Mouse (Mus musculus) lung, postnatal 0 days (tissue): ENCODE measurements around the gene Dlg2. TPM values are rescaled to one million over a fixed set of nuclear protein-coding genes. Genes with fewer than 3 reads are reported as not detected.

Experiments used
- ATAC-seq: fragments of 200-750 bp; cut with Nextera tagmentation; 2 replicates; pipeline ENCODE4 v1.8.0; 2017; ENCODE audit warnings: moderate library complexity
- DNase-seq: peaks from one replicate; pipeline ENCODE4 v3.0.0-alpha.2; 2016; ENCODE audit warnings: low spot score
- H3K27ac ChIP-seq: fragments of 300-500 bp; sonication (generic); 2 replicates; pipeline ENCODE4 v1.5.1; 2014; ENCODE audit warnings: antibody characterized with exemption, mild to moderate bottlenecking, low read length, mixed read lengths
- H3K27me3 ChIP-seq: fragments of 300-500 bp; sonication (generic); replicated peaks from 2 replicates; pipeline ENCODE4 v1.6.1; 2014; ENCODE audit warnings: low read length, mixed read lengths; ENCODE audit not compliant: insufficient read depth
- H3K36me3 ChIP-seq: fragments of 300-500 bp; sonication (generic); 2 replicates; pipeline ENCODE4 v1.6.1; 2014; ENCODE audit warnings: low read length, mixed read lengths; ENCODE audit not compliant: insufficient read depth
- H3K4me1 ChIP-seq: fragments of 300-500 bp; sonication (generic); 2 replicates; pipeline ENCODE4 v1.6.1; 2014; ENCODE audit warnings: antibody characterized with exemption, low read depth, low read length, mixed read lengths; ENCODE audit not compliant: insufficient read depth
- H3K4me2 ChIP-seq: fragments of 300-500 bp; sonication (generic); replicated peaks from 2 replicates; pipeline ENCODE4 v1.6.1; 2014; ENCODE audit warnings: low read depth, mild to moderate bottlenecking, low read length, moderate library complexity, mixed read lengths
- H3K4me3 ChIP-seq: fragments of 300-500 bp; sonication (generic); 2 replicates; pipeline ENCODE4 v1.5.1; 2014; ENCODE audit warnings: low read depth, low read length
- H3K9ac ChIP-seq: fragments of 300-500 bp; sonication (generic); replicated peaks from 2 replicates; pipeline ENCODE4 v1.6.1; 2014; ENCODE audit warnings: low read depth, mild to moderate bottlenecking
- H3K9me3 ChIP-seq: fragments of 300-500 bp; sonication (generic); 2 replicates; pipeline ENCODE4 v1.6.1; 2016; ENCODE audit warnings: low read length, mixed read lengths
- CTCF ChIP-seq: IDR thresholded peaks from 2 replicates; pipeline ENCODE4 v1.5.1; 2016; ENCODE audit warnings: antibody characterized with exemption, mild to moderate bottlenecking
- EP300 ChIP-seq: IDR thresholded peaks from 2 replicates; pipeline ENCODE4 v1.6.1; 2016; ENCODE audit warnings: antibody characterized with exemption, mild to moderate bottlenecking, control low read depth
- WGBS: fragments of 180-500 bp; shearing (Covaris S2); extraction: QIAGEN DNeasy Blood & Tissue Kit; methylation state at CpG from one replicate; pipeline ENCODE4 v1.1.7; 2014; 5-methylcytosine and 5-hydroxymethylcytosine counted together
- polyA plus RNA-seq: library from polyadenylated mRNA; unstranded; fragments of >200 nt; fragmentation: Nextera tagmentation; extraction: Ambion mirVana; gene quantifications from 2 replicates; pipeline ENCODE4 v1.2.1, GENCODE M21; 2015

Gene Dlg2
- polyA plus RNA-seq, 1 experiment from 2014 or later: 0.43 TPM

- 58% methylated on average over 3 of the region's 3 CpGs for WGBS
Observed at GRCm38 (mm10) chr7:92095198-92095597, 1618.7 kb downstream of the Dlg2 start.

GRCm38 (mm10) chr7:92100847-92101246 lies 1624.4 kb downstream of the Dlg2 start:
- Histone ChIP-seq H3K4me2 (no peak overlapping the region), H3K9me3 (no peaks in the 10 kb centered on the region), H3K9ac (no peak overlapping the region), H3K27me3 (no peaks in the 10 kb centered on the region), H3K27ac (no peak overlapping the region), H3K4me1 (no peaks in the 10 kb centered on the region), H3K4me3 (no peak overlapping the region), H3K36me3 (no peaks in the 10 kb centered on the region)
- TF ChIP-seq CTCF: no peak
- TF ChIP-seq EP300: no peak
- WGBS: 79% methylated on average over 2 of the region's 2 CpGs
- no peak for DNase-seq
- no peak for ATAC-seq

More at GRCm38 (mm10) chr7:92095198-92095597, 1618.7 kb downstream of the Dlg2 start:
- H3K4me2 ChIP-seq: no peak overlapping the region
- no peaks in the 10 kb centered on the region for H3K36me3 ChIP-seq
- H3K9ac ChIP-seq: no peak overlapping the region
- no peak for ATAC-seq
- DNase-seq: no peak
- no peaks in the 10 kb centered on the region for H3K9me3 ChIP-seq
- no peak overlapping the region for H3K27ac ChIP-seq
- TF ChIP-seq CTCF (no peak), EP300 (no peak)
- no peaks in the 10 kb centered on the region for H3K27me3 ChIP-seq
- no peak overlapping the region for H3K4me3 ChIP-seq
- H3K4me1 ChIP-seq: no peaks in the 10 kb centered on the region

DNA sequence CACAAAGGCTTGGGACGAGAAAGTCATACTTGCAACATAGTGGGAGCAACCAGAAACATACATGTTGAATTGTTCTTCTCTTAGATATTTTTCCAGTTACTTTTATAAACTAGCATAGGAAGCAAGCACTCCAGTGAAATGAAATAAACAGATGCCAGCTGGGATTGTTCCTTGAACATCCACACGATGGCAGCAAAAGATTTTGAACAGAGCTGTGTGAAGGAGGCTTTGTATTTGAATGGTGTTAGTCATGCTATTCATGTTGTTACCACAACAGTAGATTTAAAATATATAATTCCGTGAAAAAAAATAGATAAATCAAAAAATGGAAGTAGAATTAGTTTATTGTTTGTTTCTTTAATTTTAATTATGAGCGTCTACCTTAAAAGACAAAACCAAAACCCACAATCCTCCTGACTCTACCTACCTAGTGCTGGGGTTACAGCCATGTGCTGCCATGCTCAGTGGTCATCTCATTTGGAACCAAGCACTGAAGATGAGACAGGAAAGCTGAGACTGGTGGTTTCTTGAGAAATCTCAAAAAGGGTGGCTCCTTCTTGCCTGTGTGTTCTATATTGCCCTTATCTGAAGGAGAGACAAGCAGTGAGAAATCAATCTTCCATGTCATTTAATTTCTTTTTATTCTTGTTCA lies 1626.5 kb downstream of the Dlg2 start:
- no peaks in the 10 kb centered on the region for H3K4me1 ChIP-seq
- no peaks in the 10 kb centered on the region for H3K36me3 ChIP-seq
- TF ChIP-seq CTCF: peak; percentile 80
- no peak for TF ChIP-seq EP300
- 24% methylated on average over 4 of the region's 4 CpGs for WGBS
- no peaks in the 10 kb centered on the region for H3K27me3 ChIP-seq
- no peaks in the 10 kb centered on the region for H3K9me3 ChIP-seq
- DNase-seq: peak; percentile 71
- H3K4me3 ChIP-seq: no peak overlapping the region
- no peak overlapping the region for H3K4me2 ChIP-seq
- no peak for ATAC-seq
- no peak overlapping the region for H3K27ac ChIP-seq
- H3K9ac ChIP-seq: no peak overlapping the region

- no peaks in the 10 kb centered on the region for H3K27me3 ChIP-seq
- H3K4me3 ChIP-seq: no peak overlapping the region
- ATAC-seq (no peak), DNase-seq (peak; percentile 57)
- no peak overlapping the region for H3K4me2 ChIP-seq
- no peak overlapping the region for H3K9ac ChIP-seq
- 24% methylated on average over 2 of the region's 2 CpGs for WGBS
- TF ChIP-seq CTCF: peak; percentile 60
- no peak for TF ChIP-seq EP300
- no peak overlapping the region for H3K27ac ChIP-seq
- H3K36me3 ChIP-seq: no peaks in the 10 kb centered on the region
- H3K9me3 ChIP-seq: no peaks in the 10 kb centered on the region
- H3K4me1 ChIP-seq: no peaks in the 10 kb centered on the region
Observed at GRCm38 (mm10) chr7:92105477-92105876, 1629.0 kb downstream of the Dlg2 start.

GRCm38 (mm10) chr7:92105956-92106355 lies 1629.5 kb downstream of the Dlg2 start:
- Histone ChIP-seq H3K27me3 (no peaks in the 10 kb centered on the region), H3K9me3 (no peaks in the 10 kb centered on the region), H3K4me1 (no peaks in the 10 kb centered on the region), H3K27ac (no peak overlapping the region), H3K4me2 (no peak overlapping the region), H3K36me3 (no peaks in the 10 kb centered on the region), H3K4me3 (no peak overlapping the region), H3K9ac (no peak overlapping the region)
- no peak for TF ChIP-seq CTCF
- no peak for TF ChIP-seq EP300
- DNase-seq: no peak
- WGBS: 71% methylated on average over 2 of the region's 2 CpGs
- ATAC-seq: no peak

DNA sequence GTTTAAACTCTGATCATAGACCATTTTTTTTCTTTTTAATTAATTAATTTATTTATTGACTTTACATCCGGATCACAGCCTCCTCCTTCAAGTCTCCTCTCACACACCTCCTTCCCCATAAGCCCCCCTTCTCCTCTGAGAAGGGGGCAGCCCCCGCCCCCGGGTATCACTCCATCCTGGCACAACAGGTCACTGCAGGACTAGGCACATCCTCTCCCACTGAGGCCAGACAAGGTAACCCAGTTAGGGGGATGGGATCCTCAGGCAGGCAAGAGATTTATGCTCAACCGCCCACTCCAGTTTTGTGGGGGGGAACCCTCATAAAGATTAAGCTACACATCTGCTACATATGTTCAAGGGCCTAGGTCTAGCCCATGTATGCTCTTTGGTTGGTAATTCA lies 1636.6 kb downstream of the Dlg2 start:
- 85% methylated on average over 4 of the region's 4 CpGs for WGBS
- Histone ChIP-seq H3K4me3 (no peak overlapping the region), H3K36me3 (no peaks in the 10 kb centered on the region), H3K4me2 (no peak overlapping the region), H3K27me3 (no peaks in the 10 kb centered on the region), H3K9me3 (no peaks in the 10 kb centered on the region), H3K4me1 (no peaks in the 10 kb centered on the region), H3K9ac (no peak overlapping the region), H3K27ac (no peak overlapping the region)
- ATAC-seq: no peak
- TF ChIP-seq EP300 (no peak), CTCF (no peak)
- DNase-seq: no peak
